Mouse (Mus musculus): ENCODE measurements at regions not wholly inside any gene's neighbourhood (a gene's known extent, or its start where the extent isn't known, plus 50 kb on each side); places are given as distances from the start of the nearest gene placed in this dataset.

GRCm38 (mm10) chr13:28797617-28798475 lies 155.7 kb downstream of the Sox4 start:
- TF ChIP-seq CTCF (IDR thresholded peaks at IDR 0.05; ENCODE audit: low read depth) (no peak), EP300 (optimal IDR thresholded peaks at IDR 0.05) (no peak)
